Mouse (Mus musculus) kidney, adult 2 months (tissue): Measurements from ENCODE around the gene Ccdc62.

Source experiments
- CTCF ChIP-seq: fragments of 200-500 bp; conservative IDR thresholded peaks from 2 replicates; pipeline ENCODE4 v1.5.1; 2011; ENCODE audit warnings: low read depth, mild to moderate bottlenecking, control low read depth, low read length, moderate library complexity, mixed read lengths; ENCODE audit not compliant: insufficient read depth, insufficient read length
- POLR2A ChIP-seq: fragments of 200-500 bp; IDR thresholded peaks from one replicate; pipeline ENCODE4 v1.6.1; 2011; ENCODE audit warnings: low read depth, low read length, control low read depth

DNA sequence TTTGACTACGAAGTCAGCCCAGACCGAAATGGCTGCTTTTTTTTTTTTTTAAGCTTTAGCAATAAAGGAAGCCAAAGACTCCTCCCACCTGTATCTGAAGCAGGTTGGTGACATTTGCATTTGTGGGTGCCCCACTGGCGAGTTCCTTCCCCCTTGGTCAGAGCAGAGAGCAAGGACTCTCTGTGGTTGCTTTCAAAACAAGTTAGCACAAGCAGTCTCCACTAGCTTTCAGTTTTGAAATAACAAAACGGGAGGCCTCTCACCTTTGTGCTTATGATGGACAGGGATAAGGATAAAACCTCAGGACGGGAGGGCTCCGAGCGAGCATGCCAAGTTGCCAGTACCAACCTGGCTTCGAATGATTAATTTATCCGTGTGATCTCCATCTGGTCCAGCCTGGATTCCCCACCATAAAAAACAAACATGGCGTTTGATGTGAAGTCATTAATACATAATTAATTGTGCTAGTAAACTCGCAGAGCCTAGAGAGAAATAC, 44.2 kb downstream of the Ccdc62 start:
- TF ChIP-seq CTCF (no peak), POLR2A (no peak)
